Mouse (Mus musculus) heart, adult 18-20 months (tissue): ENCODE results near the gene 9930021J03Rik. TPM values are rescaled to one million over a fixed set of nuclear protein-coding genes. Genes with fewer than 3 reads are reported as not detected.
A peak's percentile ranks its signal among the peaks of the same experiment; 100 is the strongest.

Experiments
- DNase-seq, 2 experiments: peaks; one replicate each; pipeline ENCODE4 v3.0.0; 2021 to 2022; ENCODE audit warnings: mixed read lengths in 1 of 2
- total RNA-seq, 2 experiments: library from RNA; stranded (reverse); gene quantifications; 2 replicates each; pipeline ENCODE4 v1.2.3; 2021

Gene 9930021J03Rik
- total RNA-seq, 2 experiments from 2014 or later: 12.9 to 13.4 TPM

- DNase-seq: no peak
Observed at GRCm38 (mm10) chr19:29810022-29810421, 4.2 kb upstream of the 9930021J03Rik start.

GRCm38 (mm10) chr19:29805101-29805916 lies 480 bp downstream of the 9930021J03Rik start:
- peak; percentile 75 to 76 for DNase-seq

- no peak for DNase-seq
Observed at GRCm38 (mm10) chr19:29803946-29804345, 1.8 kb downstream of the 9930021J03Rik start.

GRCm38 (mm10) chr19:29797371-29797770 lies 8.4 kb downstream of the 9930021J03Rik start:
- DNase-seq: no peak

- no peak for DNase-seq
Observed at GRCm38 (mm10) chr19:29787997-29788396, 17.8 kb downstream of the 9930021J03Rik start.

GRCm38 (mm10) chr19:29782914-29783313 lies 22.9 kb downstream of the 9930021J03Rik start:
- no peak for DNase-seq

- DNase-seq: no peak
Observed at GRCm38 (mm10) chr19:29753939-29754338, 51.9 kb downstream of the 9930021J03Rik start.

- no peak for DNase-seq
Observed at GRCm38 (mm10) chr19:29750994-29751393, 54.8 kb downstream of the 9930021J03Rik start.

- no peak for DNase-seq
Observed at GRCm38 (mm10) chr19:29743531-29743930, 62.3 kb downstream of the 9930021J03Rik start.

GRCm38 (mm10) chr19:29740661-29741060 lies 65.1 kb downstream of the 9930021J03Rik start:
- DNase-seq: no peak

- DNase-seq: no peak
Observed at GRCm38 (mm10) chr19:29739608-29740007, 66.2 kb downstream of the 9930021J03Rik start.

- no peak for DNase-seq
Observed at GRCm38 (mm10) chr19:29735421-29735820, 70.4 kb downstream of the 9930021J03Rik start.

- DNase-seq: no peak
Observed at GRCm38 (mm10) chr19:29718476-29718875, 87.3 kb downstream of the 9930021J03Rik start.

- DNase-seq: no peak
Observed at GRCm38 (mm10) chr19:29717854-29718253, 87.9 kb downstream of the 9930021J03Rik start.

GRCm38 (mm10) chr19:29713451-29713850 lies 92.3 kb downstream of the 9930021J03Rik start:
- no peak for DNase-seq

GRCm38 (mm10) chr19:29709461-29709860 lies 96.3 kb downstream of the 9930021J03Rik start:
- no peak for DNase-seq

- DNase-seq: no peak
Observed at GRCm38 (mm10) chr19:29708461-29708860, 97.3 kb downstream of the 9930021J03Rik start.

GRCm38 (mm10) chr19:29708003-29708402 lies 97.8 kb downstream of the 9930021J03Rik start:
- DNase-seq: no peak

GRCm38 (mm10) chr19:29707314-29707898 lies 98.4 kb downstream of the 9930021J03Rik start:
- DNase-seq: no peak

- no peak for DNase-seq
Observed at GRCm38 (mm10) chr19:29704436-29704835, 101.4 kb downstream of the 9930021J03Rik start.

GRCm38 (mm10) chr19:29701707-29702106 lies 104.1 kb downstream of the 9930021J03Rik start:
- DNase-seq: no peak

GRCm38 (mm10) chr19:29697245-29697874 lies 108.4 kb downstream of the 9930021J03Rik start, which contains the start of gene Mlana:
TSS of gene Mlana (plus strand) at chr19:29697824.
- no peak for DNase-seq

GRCm38 (mm10) chr19:29696840-29697239 lies 108.9 kb downstream of the 9930021J03Rik start:
- no peak for DNase-seq
